8 mouse cellular contexts compared by ENCODE assay signal in the genomic region with DNA sequence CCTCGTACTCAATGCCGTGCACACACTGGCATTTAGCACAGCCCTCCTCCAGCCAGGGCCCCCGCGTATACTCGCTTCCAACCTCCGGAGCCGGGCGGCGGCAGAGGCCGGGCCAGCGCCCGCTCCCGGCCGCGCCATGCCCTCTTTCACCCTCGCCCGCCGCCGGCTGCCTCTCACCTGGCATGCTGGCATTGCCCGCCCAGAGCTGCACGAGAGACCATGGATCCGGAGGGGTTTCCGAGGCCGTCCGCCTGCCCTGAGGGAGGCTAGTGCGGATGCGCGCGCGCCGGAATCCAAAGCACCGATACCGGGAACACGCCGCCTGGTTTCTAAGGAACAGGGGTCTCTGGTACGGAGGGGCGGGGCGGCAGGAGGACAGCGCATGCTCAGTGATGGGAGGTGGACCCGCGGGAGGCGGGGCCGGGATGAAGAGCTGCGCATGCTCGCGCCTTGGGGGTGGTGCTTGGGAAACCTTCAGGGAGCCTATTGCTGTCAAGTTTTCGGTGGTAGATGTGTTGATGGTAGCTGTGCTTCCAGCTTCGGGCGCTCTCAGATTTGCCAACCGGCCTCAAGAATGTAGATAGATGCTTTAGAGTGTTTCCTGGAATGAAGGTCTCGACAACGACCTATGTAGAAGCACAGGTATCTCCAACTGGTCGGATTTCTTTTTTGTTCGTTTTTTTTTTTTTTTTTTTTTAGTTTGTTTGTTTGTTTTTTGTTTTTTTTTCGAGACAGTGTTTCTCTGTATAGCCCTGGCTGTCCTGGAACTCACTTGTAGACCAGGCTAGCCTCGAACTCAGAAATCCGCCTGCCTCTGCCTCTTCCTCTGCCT. TPM values are rescaled to one million over a fixed set of nuclear protein-coding genes. Genes with fewer than 3 reads are reported as not detected.
DNase-seq lines count a peak whose midpoint lies in the region; ATAC-seq lines count a peak whose summit lies in the region.

TSS of gene Gfod2 (minus strand) at position 388 of the 832 bp plus-strand sequence.

- peak within 1 kb of the TSS; percentile 91 for H3K4me2 ChIP-seq in heart, embryonic 16.5 days (ENCODE audit: low read depth, low read length)
- peak within 1 kb of the TSS; percentile 96 for H3K4me2 ChIP-seq in liver, embryonic 15.5 days
- peak within 1 kb of the TSS; percentile 64 for H3K4me2 ChIP-seq in neural tube, embryonic 12.5 days (replicated peaks)

- H3K4me3 ChIP-seq in forebrain, embryonic 10.5 days: peak within 1 kb of the TSS; percentile 87
- H3K4me3 ChIP-seq in heart, embryonic 16.5 days (ENCODE audit: low read length): peak within 1 kb of the TSS; percentile 100
- peak within 1 kb of the TSS; percentile 79 for H3K4me3 ChIP-seq in liver, embryonic 15.5 days (replicated peaks)
- peak within 1 kb of the TSS; percentile 90 for H3K4me3 ChIP-seq in neural tube, embryonic 12.5 days

- peak; percentile 97 to 99 for DNase-seq in CD8-positive naive resting alpha-beta T cell, adult 2 months (ENCODE audit: low read depth in 2 of 2, low spot score in 2 of 2)
- DNase-seq in c-Kit-positive CD71-negative TER-119-negative erythroid progenitor cells, embryonic 14.5 days (ENCODE audit: low read depth): peak; percentile 94
- DNase-seq in forebrain, embryonic 10.5 days (ENCODE audit: extremely low spot score, low spot score): peak; percentile 99
- DNase-seq in kidney, postnatal 36 days: peak; percentile 98 to 99
- DNase-seq in telencephalon, adult 2 months (ENCODE audit: low read depth, low spot score): peak; percentile 87

- peaks cover 9% of the 10 kb centered on the region for H3K36me3 ChIP-seq in forebrain, embryonic 10.5 days (replicated peaks)
- 0 out of 2 replicates have a peak, but pooled peaks cover 3% of the 10 kb centered on the region for H3K36me3 ChIP-seq in heart, embryonic 16.5 days (ENCODE audit: control insufficient read depth, insufficient read depth)
- H3K36me3 ChIP-seq in liver, embryonic 15.5 days (replicated peaks): no peaks in the 10 kb centered on the region
- no peaks in the 10 kb centered on the region for H3K36me3 ChIP-seq in neural tube, embryonic 12.5 days

- 4% methylated on average over 57 of the region's 57 CpGs for WGBS in forebrain, embryonic 10.5 days
- WGBS in heart, embryonic 16.5 days: 2% methylated on average over 57 of the region's 57 CpGs
- 1% methylated on average over 57 of the region's 57 CpGs for WGBS in liver, embryonic 15.5 days (ENCODE audit: insufficient replicate concordance)
- 3% methylated on average over 57 of the region's 57 CpGs for WGBS in neural tube, embryonic 12.5 days

- no peaks in the 10 kb centered on the region for H3K9me3 ChIP-seq in forebrain, embryonic 10.5 days
- H3K9me3 ChIP-seq in heart, embryonic 16.5 days (replicated peaks; ENCODE audit: control insufficient read depth, low read length): no peaks in the 10 kb centered on the region
- no peaks in the 10 kb centered on the region for H3K9me3 ChIP-seq in liver, embryonic 15.5 days (replicated peaks)
- no peaks in the 10 kb centered on the region for H3K9me3 ChIP-seq in neural tube, embryonic 12.5 days

- ATAC-seq in heart, embryonic 16.5 days (replicated peaks; ENCODE audit: extremely low read depth, insufficient read depth, low FRiP score): peak; percentile 99
- peak; percentile 99 for ATAC-seq in liver, embryonic 15.5 days (ENCODE audit: insufficient read depth)
- peak; percentile 97 for ATAC-seq in neural tube, embryonic 12.5 days (ENCODE audit: low FRiP score, low read depth)

- H3K4me1 ChIP-seq in forebrain, embryonic 10.5 days: peaks cover 17% of the 10 kb centered on the region
- H3K4me1 ChIP-seq in heart, embryonic 16.5 days (ENCODE audit: control insufficient read depth, insufficient read depth, low read length): peaks cover 8% of the 10 kb centered on the region
- peaks cover 19% of the 10 kb centered on the region for H3K4me1 ChIP-seq in liver, embryonic 15.5 days (replicated peaks)
- 0 out of 2 replicates have a peak, but pooled peaks cover 6% of the 10 kb centered on the region for H3K4me1 ChIP-seq in neural tube, embryonic 12.5 days

- peak within 1 kb of the TSS; percentile 91 for H3K9ac ChIP-seq in heart, embryonic 16.5 days (ENCODE audit: low read length)
- peak within 1 kb of the TSS; percentile 69 for H3K9ac ChIP-seq in liver, embryonic 15.5 days
- peak within 1 kb of the TSS; percentile 79 for H3K9ac ChIP-seq in neural tube, embryonic 12.5 days

- H3K27me3 ChIP-seq in forebrain, embryonic 10.5 days (ENCODE audit: poor library complexity, severe bottlenecking): no peaks in the 10 kb centered on the region
- H3K27me3 ChIP-seq in heart, embryonic 16.5 days (ENCODE audit: control insufficient read depth, insufficient read depth, low read length): no peaks in the 10 kb centered on the region
- H3K27me3 ChIP-seq in liver, embryonic 15.5 days: no peaks in the 10 kb centered on the region; the same call in 1 of the 2 replicates
- no peaks in the 10 kb centered on the region for H3K27me3 ChIP-seq in neural tube, embryonic 12.5 days (replicated peaks)

- peak within 1 kb of the TSS; percentile 89 for H3K27ac ChIP-seq in forebrain, embryonic 10.5 days
- H3K27ac ChIP-seq in heart, embryonic 16.5 days (ENCODE audit: low read length): peak within 1 kb of the TSS; percentile 79
- peak within 1 kb of the TSS; percentile 60 for H3K27ac ChIP-seq in liver, embryonic 15.5 days (replicated peaks)
- H3K27ac ChIP-seq in neural tube, embryonic 12.5 days: peak within 1 kb of the TSS; percentile 62

RNA-seq across cellular contexts. Expression of gene Gfod2, which starts in this region (rescaled TPM):
- 32.7 and 38.3 TPM in 2 replicates for polyA plus RNA-seq in forebrain, embryonic 10.5 days (2016; fragmentation: Nextera tagmentation; extraction: Ambion mirVana)
- polyA plus RNA-seq in heart, embryonic 16.5 days (2015; fragmentation: Nextera tagmentation; extraction: Ambion mirVana): 7.5 and 12.0 TPM in 2 replicates
- polyA plus RNA-seq in liver, embryonic 15.5 days (2015; fragmentation: Nextera tagmentation; extraction: Ambion mirVana): 1.8 and 2.3 TPM in 2 replicates
- 63.1 and 64.6 TPM in 2 replicates for polyA plus RNA-seq in neural tube, embryonic 12.5 days (2016; fragmentation: Nextera tagmentation; extraction: Ambion mirVana)

Comparison
In these comparisons a context has a peak if more than half of its experiments do, and no peak if none do; other contexts are left out.
1. Peak in every context shown above with its lines: DNase-seq, ATAC-seq, H3K4me3 ChIP-seq and H3K27ac ChIP-seq.